Mouse (Mus musculus) lung, adult 2 months (tissue): ENCODE measurements around the gene Ect2. TPM values are rescaled to one million over a fixed set of nuclear protein-coding genes. Genes with fewer than 3 reads are reported as not detected.

Source experiments
- DNase-seq: peaks from one replicate; pipeline ENCODE4 v3.0.0; 2022
- H3K4me1 ChIP-seq: fragments of 200-500 bp; 2 replicates; pipeline ENCODE4 v1.6.1; 2011; ENCODE audit warnings: low read length; ENCODE audit not compliant: control insufficient read depth, insufficient read depth
- H3K4me3 ChIP-seq: fragments of 200-500 bp; replicated peaks from 2 replicates; pipeline ENCODE3; 2011; ENCODE audit warnings: low read depth, mild to moderate bottlenecking, control low read depth, low read length; ENCODE audit errors: extremely low read depth
- CTCF ChIP-seq: fragments of 200-500 bp; IDR thresholded peaks from 2 replicates; pipeline ENCODE4 v1.5.1; 2011; ENCODE audit warnings: mild to moderate bottlenecking, low read length, control low read depth; ENCODE audit not compliant: insufficient read depth
- POLR2A ChIP-seq: fragments of 200-500 bp; IDR thresholded peaks from 2 replicates; pipeline ENCODE4 v1.6.1; 2011; ENCODE audit warnings: low read depth, mild to moderate bottlenecking, control low read depth, low read length, borderline replicate concordance; ENCODE audit errors: extremely low read depth
- WGBS: fragments of 180-500 bp; shearing (Covaris S2); methylation state at CpG from one replicate; pipeline ENCODE4 v1.1.7; 2018; 5-methylcytosine and 5-hydroxymethylcytosine counted together
- polyA plus RNA-seq: library from polyadenylated mRNA; depleted of rRNA; stranded (reverse); fragments of >200 nt; gene quantifications from 2 replicates; pipeline ENCODE4 v1.2.3, GENCODE M21; 2012

Ect2 gene
- polyA plus RNA-seq, 1 experiment, result 0.86 TPM

GRCm38 (mm10) chr3:27121864-27122450, 31.7 kb downstream of the Ect2 start:
- no peak overlapping the region for H3K4me3 ChIP-seq
- no peaks in the 10 kb centered on the region for H3K4me1 ChIP-seq
- DNase-seq, result no peak
- TF ChIP-seq POLR2A, result no peak
- TF ChIP-seq CTCF, result no peak
- 84% methylated on average over 9 of the region's 9 CpGs for WGBS

GRCm38 (mm10) chr3:27120932-27121331, 32.7 kb downstream of the Ect2 start:
- Histone ChIP-seq H3K4me3 (no peak overlapping the region), H3K4me1 (no peaks in the 10 kb centered on the region)
- no peak for TF ChIP-seq CTCF
- no peak for TF ChIP-seq POLR2A
- 82% methylated on average over 6 of the region's 6 CpGs for WGBS
- no peak for DNase-seq

GRCm38 (mm10) chr3:27118227-27118626, 35.5 kb downstream of the Ect2 start:
- H3K4me3 ChIP-seq, result no peak overlapping the region
- 80% methylated on average over 4 of the region's 4 CpGs for WGBS
- DNase-seq, result peak; percentile 19
- TF ChIP-seq CTCF (peak; percentile 36; the same call in 1 of the 2 replicates), POLR2A (no peak)
- no peaks in the 10 kb centered on the region for H3K4me1 ChIP-seq

- 0 out of 2 replicates have a peak, but pooled peaks have one; percentile 3 for TF ChIP-seq CTCF
- no peak for TF ChIP-seq POLR2A
- no peak overlapping the region for H3K4me3 ChIP-seq
- no peaks in the 10 kb centered on the region for H3K4me1 ChIP-seq
- no peak for DNase-seq
These were observed 42.8 kb downstream of the Ect2 start for GRCm38 (mm10) chr3:27110860-27111259.

DNA sequence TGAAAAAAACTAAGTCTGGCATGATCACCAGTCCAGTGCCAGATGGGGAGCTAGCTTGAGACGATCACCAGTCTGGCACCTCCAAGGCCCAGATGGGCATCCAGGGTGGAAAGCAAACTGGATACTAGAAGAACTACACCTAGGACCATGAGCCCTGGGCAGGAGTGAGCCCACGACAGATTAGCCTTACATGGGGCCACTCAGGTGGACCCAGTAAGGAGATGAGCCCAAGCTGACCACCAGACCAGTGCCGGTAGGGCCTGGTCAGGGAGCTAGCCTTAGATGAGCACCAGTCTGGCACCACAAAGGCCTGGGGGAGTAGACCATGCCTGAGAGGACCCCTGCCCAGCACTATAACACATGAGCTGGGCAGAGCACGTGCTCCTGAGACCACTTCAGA, 44.6 kb downstream of the Ect2 start:
- no peaks in the 10 kb centered on the region for H3K4me1 ChIP-seq
- WGBS, result 85% methylated on average over 4 of the region's 4 CpGs
- DNase-seq, result no peak
- no peak for TF ChIP-seq POLR2A
- TF ChIP-seq CTCF, result no peak
- no peak overlapping the region for H3K4me3 ChIP-seq

DNA sequence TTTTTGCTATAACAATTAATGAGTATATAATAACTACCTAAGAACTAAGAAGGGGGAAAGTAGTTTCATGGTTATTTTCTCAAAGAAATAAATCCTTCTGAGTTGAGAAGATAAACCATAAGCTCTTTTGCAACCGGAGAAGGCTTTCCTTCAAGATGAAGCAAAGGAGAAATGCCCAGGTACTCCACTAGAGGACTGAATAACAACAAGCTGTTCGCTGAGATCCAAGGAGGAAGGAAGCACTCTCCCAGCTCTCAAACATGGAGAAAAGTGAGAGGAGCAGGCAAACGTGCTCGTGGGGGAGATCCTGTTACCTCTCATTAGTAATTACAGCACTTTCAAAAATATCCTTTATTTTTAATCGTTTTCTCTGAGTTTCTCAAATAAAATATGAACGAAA, 46.5 kb downstream of the Ect2 start:
- Histone ChIP-seq H3K4me1 (no peaks in the 10 kb centered on the region), H3K4me3 (no peak overlapping the region)
- WGBS, result 61% methylated on average over 6 of the region's 6 CpGs
- no peak for TF ChIP-seq POLR2A
- no peak for TF ChIP-seq CTCF
- no peak for DNase-seq

DNA sequence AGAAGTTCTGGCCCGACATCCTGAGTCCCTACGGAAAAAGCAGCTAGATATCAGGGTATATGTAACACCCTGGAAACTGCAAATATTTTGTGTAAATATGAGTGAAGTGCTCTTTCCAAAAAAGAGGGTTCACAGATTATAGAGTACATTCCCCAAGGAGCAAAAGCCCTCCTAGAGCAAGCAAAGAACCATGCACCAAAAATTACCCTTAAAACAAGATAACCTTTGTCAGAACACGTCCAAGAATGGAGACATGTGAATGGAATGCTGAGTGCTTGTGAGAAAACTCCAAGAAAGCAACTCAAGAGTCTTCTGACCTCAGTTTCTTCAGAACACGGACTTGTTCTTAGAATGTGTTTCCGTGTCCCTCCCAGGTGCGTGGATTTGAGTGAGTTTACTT, 50.7 kb downstream of the Ect2 start:
- no peaks in the 10 kb centered on the region for H3K4me1 ChIP-seq
- TF ChIP-seq POLR2A, result no peak
- no peak for TF ChIP-seq CTCF
- no peak overlapping the region for H3K4me3 ChIP-seq
- DNase-seq, result no peak
- 70% methylated on average over 6 of the region's 6 CpGs for WGBS

DNA sequence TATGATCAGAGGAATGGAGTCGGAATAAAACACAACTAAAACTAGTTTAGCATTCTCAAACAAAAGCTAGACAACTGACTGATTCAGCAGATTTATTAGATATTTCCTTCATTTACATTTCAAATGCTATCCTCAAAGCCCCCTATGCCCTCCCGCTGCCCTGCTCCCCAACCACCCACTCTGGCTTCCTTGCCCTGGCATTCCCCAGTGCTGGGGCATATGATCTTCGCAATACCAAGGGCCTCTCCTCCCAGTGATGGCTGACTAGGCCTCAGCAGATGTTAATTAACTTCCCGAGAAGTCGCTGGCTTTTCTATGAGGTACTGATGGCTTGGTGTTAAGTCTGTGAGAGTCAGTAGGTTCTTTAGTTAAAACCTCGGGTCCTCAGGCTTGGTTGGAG, 55.0 kb downstream of the Ect2 start:
- Histone ChIP-seq H3K4me3 (no peak overlapping the region), H3K4me1 (no peaks in the 10 kb centered on the region)
- DNase-seq, result no peak
- WGBS, result 95% methylated on average over 6 of the region's 6 CpGs
- TF ChIP-seq CTCF (no peak), POLR2A (no peak)

DNA sequence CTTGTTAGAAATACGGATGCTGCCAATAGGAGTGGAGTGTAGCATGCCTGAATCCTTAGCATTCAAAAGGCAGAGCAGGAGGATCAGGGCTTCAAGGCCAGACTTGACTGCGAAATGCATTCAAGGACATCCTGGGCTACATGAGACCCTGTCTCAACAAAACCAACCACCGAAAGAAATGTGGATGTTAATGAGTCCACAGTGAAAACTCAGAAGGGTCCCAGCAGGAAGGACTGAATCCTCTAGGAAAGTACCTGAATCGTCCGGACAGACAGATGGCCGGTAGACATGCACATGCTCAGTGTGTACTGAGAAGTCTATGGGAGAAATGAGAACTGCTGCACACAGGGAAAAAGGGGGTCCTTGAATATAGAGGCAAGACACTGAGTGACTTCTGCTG, 67.5 kb downstream of the Ect2 start:
- TF ChIP-seq CTCF, result no peak
- TF ChIP-seq POLR2A, result no peak
- DNase-seq, result no peak
- Histone ChIP-seq H3K4me3 (no peak overlapping the region), H3K4me1 (no peaks in the 10 kb centered on the region)
- 97% methylated on average over 6 of the region's 6 CpGs for WGBS

- TF ChIP-seq POLR2A (no peak), CTCF (no peak)
- no peak for DNase-seq
- no peak overlapping the region for H3K4me3 ChIP-seq
- WGBS, result 84% methylated on average over 13 of the region's 13 CpGs
- H3K4me1 ChIP-seq, result no peaks in the 10 kb centered on the region
These were observed 72.2 kb downstream of the Ect2 start for GRCm38 (mm10) chr3:27081229-27082060.
